Mouse (Mus musculus) gastrocnemius, postnatal 14 days (tissue): ENCODE data around the gene AI837181. TPM values are rescaled to one million over a fixed set of nuclear protein-coding genes. Genes with fewer than 3 reads are reported as not detected.
A peak's percentile ranks its signal among the peaks of the same experiment; 100 is the strongest.

Experiments
- DNase-seq: peaks from one replicate; pipeline ENCODE4 v3.0.0; 2021; ENCODE audit warnings: mixed read lengths
- intact Hi-C: fragments of 180-260 bp; cut with DNase I; formaldehyde crosslinking; loops from one replicate; pipeline ENCODE4 v1.15.1; 2025; ENCODE audit warnings: low total_unique reads
- total RNA-seq, 2 experiments: library from RNA; stranded (reverse); gene quantifications; 2 replicates each; pipeline ENCODE4 v1.2.3; 2021

Gene AI837181
- total RNA-seq, 2 experiments from 2014 or later = 45.1 to 48.4 TPM

- DNase-seq = no peak
- intact Hi-C loops = no loop called here
These were observed 14.3 kb upstream of the AI837181 start for GRCm38 (mm10) chr19:5410641-5411040.

- no peak for DNase-seq
- intact Hi-C loops = no loop called here
These were observed 13.0 kb upstream of the AI837181 start for GRCm38 (mm10) chr19:5411961-5412360.

- intact Hi-C loops = no loop called here
- DNase-seq = no peak
These were observed 11.1 kb upstream of the AI837181 start for GRCm38 (mm10) chr19:5413840-5414239.

- intact Hi-C loops = no loop called here
- no peak for DNase-seq
These were observed 10.4 kb upstream of the AI837181 start for GRCm38 (mm10) chr19:5414534-5414957.

GRCm38 (mm10) chr19:5418750-5419466 lies 6.0 kb upstream of the AI837181 start:
- intact Hi-C loops = no loop called here
- no peak for DNase-seq

- intact Hi-C loops = no loop called here
- DNase-seq = no peak
These were observed 5.3 kb upstream of the AI837181 start for GRCm38 (mm10) chr19:5419630-5420029.

- intact Hi-C loops = no loop called here
- no peak for DNase-seq
These were observed 4.4 kb upstream of the AI837181 start for GRCm38 (mm10) chr19:5420579-5420978.

GRCm38 (mm10) chr19:5421784-5422183 lies 3.2 kb upstream of the AI837181 start:
- intact Hi-C loops = no loop called here
- no peak for DNase-seq

- intact Hi-C loops = no loop called here
- DNase-seq = no peak
These were observed 2.7 kb upstream of the AI837181 start for GRCm38 (mm10) chr19:5422267-5422666.

- no peak for DNase-seq
- intact Hi-C loops = no loop called here
These were observed 2.0 kb upstream of the AI837181 start for GRCm38 (mm10) chr19:5422895-5423443.

- intact Hi-C loops = no loop called here
- no peak for DNase-seq
These were observed 1.4 kb upstream of the AI837181 start for GRCm38 (mm10) chr19:5423561-5423960.

- DNase-seq = peak; percentile 79
- intact Hi-C loops = no loop called here
These were observed 707 bp upstream of the AI837181 start for GRCm38 (mm10) chr19:5424092-5424781.

GRCm38 (mm10) chr19:5425906-5426565 lies 1.1 kb downstream of the AI837181 start:
- intact Hi-C loops = no loop called here
- no peak for DNase-seq

GRCm38 (mm10) chr19:5426640-5427290 lies 1.8 kb downstream of the AI837181 start:
- intact Hi-C loops = no loop called here

GRCm38 (mm10) chr19:5428083-5428482 lies 3.1 kb downstream of the AI837181 start:
- intact Hi-C loops = no loop called here

More at GRCm38 (mm10) chr19:5426640-5427290, 1.8 kb downstream of the AI837181 start:
- no peak for DNase-seq

GRCm38 (mm10) chr19:5429219-5429618 lies 4.3 kb downstream of the AI837181 start:
- intact Hi-C loops = no loop called here
- no peak for DNase-seq

More at GRCm38 (mm10) chr19:5428083-5428482, 3.1 kb downstream of the AI837181 start:
- no peak for DNase-seq

- peak; percentile 84 for DNase-seq
- intact Hi-C loops = no loop called here
These were observed 4.9 kb downstream of the AI837181 start for GRCm38 (mm10) chr19:5429806-5430205.

GRCm38 (mm10) chr19:5430408-5430807 lies 5.5 kb downstream of the AI837181 start:
- no peak for DNase-seq
- intact Hi-C loops = no loop called here

- no peak for DNase-seq
These were observed 7.0 kb downstream of the AI837181 start for GRCm38 (mm10) chr19:5431911-5432464.

More at GRCm38 (mm10) chr19:5431911-5432464, 7.0 kb downstream of the AI837181 start:
- intact Hi-C loops = no loop called here
